Mouse (Mus musculus) heart, embryonic 12.5 days (tissue): Measurements from ENCODE around the gene Pum1. TPM values are rescaled to one million over a fixed set of nuclear protein-coding genes. Genes with fewer than 3 reads are reported as not detected.
"Not testable (repeated sequence)": the region's sequence is repeated elsewhere in the genome, so short reads cannot be mapped to it uniquely, and the experiment has no call there.

Experiments
- ATAC-seq: fragments of 200-750 bp; cut with Nextera tagmentation; 2 replicates; pipeline ENCODE4 v1.8.0; 2017; ENCODE audit warnings: moderate TSS enrichment, moderate library complexity; ENCODE audit not compliant: insufficient number of reproducible peaks, low FRiP score
- H3K27ac ChIP-seq: fragments of 300-500 bp; sonication (generic); 2 replicates; pipeline ENCODE4 v1.5.1; 2016; ENCODE audit warnings: mild to moderate bottlenecking, moderate library complexity; ENCODE audit not compliant: poor library complexity, severe bottlenecking
- H3K27me3 ChIP-seq: fragments of 300-500 bp; sonication (generic); replicated peaks from 2 replicates; pipeline ENCODE4 v1.6.1; 2016; ENCODE audit warnings: mild to moderate bottlenecking, moderate library complexity
- H3K36me3 ChIP-seq: fragments of 300-500 bp; sonication (generic); 2 replicates; pipeline ENCODE4 v1.6.1; 2016; ENCODE audit warnings: mild to moderate bottlenecking, moderate library complexity
- H3K4me1 ChIP-seq: fragments of 300-500 bp; sonication (generic); replicated peaks from 2 replicates; pipeline ENCODE4 v1.6.1; 2016; ENCODE audit warnings: mild to moderate bottlenecking
- H3K4me2 ChIP-seq: fragments of 300-500 bp; sonication (generic); 2 replicates; pipeline ENCODE4 v1.6.1; 2016; ENCODE audit warnings: mild to moderate bottlenecking, moderate library complexity
- H3K4me3 ChIP-seq: fragments of 300-500 bp; sonication (generic); 2 replicates; pipeline ENCODE4 v1.5.1; 2016; ENCODE audit warnings: mild to moderate bottlenecking
- H3K9ac ChIP-seq: fragments of 300-500 bp; sonication (generic); 2 replicates; pipeline ENCODE4 v1.6.1; 2016; ENCODE audit warnings: mild to moderate bottlenecking, moderate library complexity
- H3K9me3 ChIP-seq: fragments of 300-500 bp; sonication (generic); replicated peaks from 2 replicates; pipeline ENCODE4 v1.6.1; 2016; ENCODE audit warnings: mild to moderate bottlenecking, moderate library complexity
- WGBS: fragments of 180-500 bp; shearing (Covaris S2); methylation state at CpG from one replicate; pipeline ENCODE4 v1.1.7; 2016; 5-methylcytosine and 5-hydroxymethylcytosine counted together
- polyA plus RNA-seq: library from polyadenylated mRNA; unstranded; fragments of >200 nt; fragmentation: Nextera tagmentation; extraction: Ambion mirVana; gene quantifications from 2 replicates; pipeline ENCODE4 v1.2.1, GENCODE M21; 2016

The Pum1 gene
- polyA plus RNA-seq, 1 experiment from 2014 or later: 68.7 TPM

DNA sequence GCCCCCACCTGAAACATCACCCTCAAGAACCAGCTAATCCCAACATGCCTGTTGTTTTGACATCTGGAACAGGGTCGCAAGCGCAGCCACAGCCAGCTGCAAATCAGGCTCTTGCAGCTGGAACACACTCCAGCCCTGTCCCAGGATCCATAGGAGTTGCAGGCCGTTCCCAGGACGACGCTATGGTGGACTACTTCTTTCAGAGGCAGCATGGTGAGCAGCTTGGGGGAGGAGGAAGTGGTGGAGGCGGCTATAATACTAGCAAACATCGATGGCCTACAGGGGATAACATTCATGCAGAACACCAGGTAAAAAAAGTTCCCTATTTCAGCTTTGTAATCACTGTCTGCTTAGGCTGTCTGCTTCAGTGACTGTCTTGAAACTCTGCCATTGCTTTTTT is 5.9 kb downstream of the Pum1 start:
- Histone ChIP-seq H3K9ac (no peak overlapping the region), H3K9me3 (no peaks in the 10 kb centered on the region), H3K27ac (no peak overlapping the region), H3K27me3 (no peaks in the 10 kb centered on the region), H3K4me1 (peaks cover 44% of the 10 kb centered on the region), H3K4me2 (peak overlapping the region; percentile 27), H3K4me3 (no peak overlapping the region), H3K36me3 (peaks cover 43% of the 10 kb centered on the region)
- 76% methylated on average over 7 of the region's 7 CpGs for WGBS
- ATAC-seq: no peak

DNA sequence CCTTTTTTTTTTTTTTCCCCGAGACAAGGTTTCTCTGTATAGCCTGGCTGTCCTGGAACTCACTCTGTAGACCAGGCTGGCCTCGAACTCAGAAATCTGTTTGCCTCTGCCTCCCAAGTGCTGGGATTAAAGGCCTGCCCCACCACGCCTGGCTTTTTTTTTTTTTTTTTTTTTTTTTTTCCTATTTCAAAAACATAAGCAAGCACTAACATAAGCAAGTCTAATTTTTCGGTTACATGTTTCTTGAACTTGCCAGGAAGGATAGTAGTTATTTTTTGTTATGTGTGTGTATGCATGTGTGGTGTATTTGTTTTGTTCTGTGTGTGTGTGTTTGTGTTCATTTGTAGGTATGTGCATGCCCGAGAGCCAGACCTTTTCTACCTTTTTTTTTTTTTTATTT is 6.9 kb downstream of the Pum1 start:
- peaks cover 49% of the 10 kb centered on the region for H3K36me3 ChIP-seq
- ATAC-seq, H3K27ac ChIP-seq, H3K9me3 ChIP-seq, H3K27me3 ChIP-seq, H3K4me2 ChIP-seq, H3K9ac ChIP-seq, H3K4me3 ChIP-seq: not testable (repeated sequence)
- 80% methylated on average over 5 of the region's 5 CpGs for WGBS
- H3K4me1 ChIP-seq: peaks cover 44% of the 10 kb centered on the region

DNA sequence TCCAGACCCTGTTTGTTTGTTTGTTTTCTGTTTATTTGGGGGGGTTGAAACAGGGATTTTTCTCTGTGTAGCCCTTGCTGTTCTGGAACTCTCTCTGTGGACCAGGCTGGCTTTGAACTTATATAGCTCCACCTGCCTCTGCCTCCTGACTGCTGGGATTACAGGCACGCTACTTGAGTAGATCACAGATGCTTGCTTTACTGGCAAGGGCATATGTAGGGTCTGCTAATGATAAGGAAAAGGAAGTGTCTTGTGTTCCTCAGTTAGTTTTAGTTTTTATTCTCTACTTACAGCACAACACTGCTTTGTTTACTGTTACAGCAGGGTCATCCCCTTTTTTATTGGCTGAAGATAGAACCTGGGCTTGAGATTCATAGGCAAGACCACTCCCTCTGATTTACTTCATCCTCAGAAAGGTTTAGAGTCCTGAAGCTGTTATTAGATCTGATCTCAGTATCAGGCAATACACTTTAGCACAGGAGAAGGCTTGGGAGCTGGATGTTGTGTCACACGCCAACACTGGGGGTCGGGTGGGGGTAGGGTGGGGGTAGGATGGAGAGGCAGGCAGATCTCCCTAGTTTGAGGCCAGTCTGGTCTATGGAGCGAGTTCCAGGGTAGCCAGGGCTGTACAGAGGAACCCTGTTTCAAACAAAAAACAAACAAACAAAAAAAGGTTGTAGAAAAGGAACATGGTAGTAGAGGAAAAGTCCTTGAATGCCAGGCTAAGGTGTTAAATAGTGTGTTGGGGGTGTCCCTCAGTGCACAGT is 8.1 kb downstream of the Pum1 start:
- Histone ChIP-seq H3K4me1 (peaks cover 34% of the 10 kb centered on the region), H3K27me3 (no peaks in the 10 kb centered on the region), H3K27ac (no peak overlapping the region), H3K9ac (no peak overlapping the region), H3K4me3 (no peak overlapping the region), H3K4me2 (no peak overlapping the region), H3K36me3 (peaks cover 54% of the 10 kb centered on the region), H3K9me3 (no peaks in the 10 kb centered on the region)
- ATAC-seq: no peak
- WGBS: 83% methylated on average over 4 of the region's 4 CpGs

DNA sequence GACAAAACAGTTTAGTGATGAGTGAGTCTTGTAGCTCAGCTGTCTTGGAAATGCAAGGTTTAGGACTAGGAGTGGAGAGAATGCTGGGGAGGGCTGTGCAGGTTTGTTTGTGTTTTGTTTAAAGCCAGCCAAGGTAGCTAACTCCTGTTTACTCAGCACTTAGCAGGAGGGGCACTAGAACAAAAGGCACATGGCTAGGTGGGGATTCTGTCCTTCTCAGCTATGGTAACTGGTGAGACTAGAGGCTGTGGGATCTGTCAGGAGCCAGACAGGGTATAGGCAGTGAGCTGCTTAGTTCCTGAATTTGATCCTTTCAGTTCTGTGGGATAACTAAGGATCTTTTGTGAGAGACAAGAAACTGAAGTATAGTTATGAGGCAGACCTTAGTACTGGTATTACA is 9.0 kb downstream of the Pum1 start:
- H3K4me2 ChIP-seq: no peak overlapping the region
- ATAC-seq: no peak
- peaks cover 28% of the 10 kb centered on the region for H3K4me1 ChIP-seq
- no peak overlapping the region for H3K4me3 ChIP-seq
- H3K27ac ChIP-seq: no peak overlapping the region
- no peaks in the 10 kb centered on the region for H3K27me3 ChIP-seq
- no peak overlapping the region for H3K9ac ChIP-seq
- H3K36me3 ChIP-seq: peaks cover 55% of the 10 kb centered on the region
- no peaks in the 10 kb centered on the region for H3K9me3 ChIP-seq

DNA sequence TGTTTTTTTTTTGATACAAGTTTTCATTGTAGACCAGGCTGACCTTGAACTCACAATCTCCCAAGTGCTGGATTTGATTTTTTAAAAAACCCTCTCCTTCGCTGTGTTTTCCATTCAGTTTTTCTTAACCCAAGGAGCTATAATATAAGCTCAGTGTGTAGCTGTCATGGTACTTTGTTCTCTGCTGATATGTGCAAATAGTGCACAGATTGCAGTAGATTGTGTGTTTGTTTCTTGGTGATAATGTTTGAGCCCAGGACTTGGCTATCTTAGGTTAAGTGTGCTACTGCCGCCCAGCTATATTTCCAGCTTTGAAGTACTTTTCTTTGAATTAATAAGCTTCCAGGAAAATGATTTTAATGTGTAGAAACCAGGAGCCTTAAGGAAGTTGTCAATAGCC is 13.6 kb downstream of the Pum1 start:
- ATAC-seq: no peak
- Histone ChIP-seq H3K4me3 (no peak overlapping the region), H3K36me3 (peaks cover 72% of the 10 kb centered on the region), H3K9me3 (no peaks in the 10 kb centered on the region), H3K9ac (no peak overlapping the region), H3K27ac (no peak overlapping the region), H3K4me1 (peaks cover 5% of the 10 kb centered on the region; the same call in 1 of the 2 replicates), H3K4me2 (no peak overlapping the region), H3K27me3 (no peaks in the 10 kb centered on the region)
- WGBS: 90% methylated on average over 2 of the region's 2 CpGs

DNA sequence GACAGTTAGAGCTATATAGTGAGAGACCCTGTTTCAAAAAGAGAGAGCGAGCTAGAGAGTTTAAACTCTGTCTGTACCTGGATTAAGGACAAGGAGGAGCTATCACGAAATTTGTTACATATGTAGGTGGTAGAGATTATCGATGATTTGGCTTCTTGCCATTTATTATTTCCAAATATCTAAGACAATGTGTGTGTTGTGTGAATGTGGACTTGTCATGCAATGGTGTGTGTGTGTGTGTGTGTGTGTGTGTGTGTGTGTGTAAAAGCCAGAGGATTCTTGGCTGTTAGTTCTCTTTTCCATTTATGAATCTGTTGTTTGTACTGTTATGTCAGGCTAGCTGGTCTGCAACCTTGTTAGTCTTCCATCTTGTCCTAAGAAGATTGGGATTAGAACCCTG is 15.0 kb downstream of the Pum1 start:
- no peak overlapping the region for H3K4me2 ChIP-seq
- peaks cover 71% of the 10 kb centered on the region for H3K36me3 ChIP-seq
- WGBS: 97% methylated on average over 3 of the region's 3 CpGs
- no peak overlapping the region for H3K27ac ChIP-seq
- no peaks in the 10 kb centered on the region for H3K4me1 ChIP-seq
- H3K4me3 ChIP-seq: no peak overlapping the region
- no peaks in the 10 kb centered on the region for H3K9me3 ChIP-seq
- no peaks in the 10 kb centered on the region for H3K27me3 ChIP-seq
- no peak overlapping the region for H3K9ac ChIP-seq
- ATAC-seq: no peak

DNA sequence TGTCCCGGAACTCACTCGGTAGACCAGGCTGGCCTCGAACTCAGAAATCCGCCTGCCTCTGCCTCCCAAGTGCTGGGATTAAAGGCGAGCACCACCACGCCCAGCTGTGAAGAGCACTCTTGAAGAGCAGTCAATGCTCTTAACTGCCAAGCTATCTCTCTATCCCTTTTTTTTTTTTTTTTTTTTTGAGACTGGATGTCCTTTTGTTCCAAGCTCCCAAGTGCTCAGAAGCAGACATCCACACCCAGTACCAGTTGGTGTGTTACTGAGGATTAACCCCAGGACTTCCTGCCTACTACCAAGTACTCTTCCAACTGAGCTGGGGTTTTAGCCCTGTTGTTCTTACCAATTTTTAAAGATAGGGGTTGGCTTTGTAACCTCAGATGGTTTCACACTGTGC is 17.6 kb downstream of the Pum1 start:
- Histone ChIP-seq H3K4me1 (0 out of 2 replicates have a peak, but pooled peaks cover 3% of the 10 kb centered on the region), H3K27me3 (no peaks in the 10 kb centered on the region), H3K9me3 (no peaks in the 10 kb centered on the region), H3K27ac (no peak overlapping the region), H3K4me2 (no peak overlapping the region), H3K9ac (no peak overlapping the region), H3K4me3 (no peak overlapping the region), H3K36me3 (peaks cover 61% of the 10 kb centered on the region)
- ATAC-seq: no peak
- WGBS: 93% methylated on average over 6 of the region's 6 CpGs

DNA sequence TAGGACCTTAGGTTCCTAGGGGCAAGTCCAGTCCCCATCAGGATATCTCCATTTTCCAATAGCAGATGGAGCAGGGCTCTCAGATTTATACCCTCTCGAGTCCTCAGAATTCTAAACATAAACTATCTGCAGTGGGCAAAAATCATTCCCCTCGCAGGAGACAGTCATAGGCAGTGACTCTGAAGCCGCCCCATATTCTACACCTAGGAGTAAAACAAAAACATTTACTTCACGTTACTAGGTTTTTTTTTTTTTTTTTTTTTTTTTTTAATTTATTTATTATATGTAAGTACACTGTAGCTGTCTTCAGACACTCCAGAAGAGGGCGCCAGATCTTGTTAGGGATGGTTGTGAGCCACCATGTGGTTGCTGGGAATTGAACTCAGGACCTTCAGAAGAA is 19.9 kb downstream of the Pum1 start:
- WGBS: 88% methylated on average over 5 of the region's 5 CpGs
- not testable (repeated sequence) for H3K4me3 ChIP-seq, ATAC-seq, H3K4me1 ChIP-seq, H3K9me3 ChIP-seq, H3K27ac ChIP-seq, H3K9ac ChIP-seq, H3K27me3 ChIP-seq, H3K4me2 ChIP-seq
- H3K36me3 ChIP-seq: peaks cover 54% of the 10 kb centered on the region

DNA sequence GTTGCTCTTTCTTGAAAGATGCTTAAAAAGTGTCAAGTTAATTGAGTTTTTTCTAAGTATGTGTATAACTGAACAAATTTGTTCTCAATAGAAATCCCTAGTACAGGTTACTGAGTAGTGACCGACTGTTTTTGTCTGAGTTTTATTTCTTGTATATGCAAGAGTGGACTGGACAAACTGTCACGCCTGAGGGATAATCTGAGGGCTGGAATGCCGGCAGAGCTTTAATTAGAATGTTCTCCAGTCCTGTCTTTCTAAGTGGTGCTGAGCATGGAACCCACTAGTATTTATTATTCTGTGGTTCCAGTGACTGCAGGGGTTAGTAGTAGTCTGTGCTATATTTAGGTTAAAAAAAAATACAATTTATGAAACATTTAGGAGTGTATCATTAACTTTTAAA is 30.8 kb downstream of the Pum1 start:
- H3K27ac ChIP-seq: peak overlapping the region; percentile 57; the same call in 1 of the 2 replicates
- peaks cover 25% of the 10 kb centered on the region for H3K36me3 ChIP-seq
- no peak overlapping the region for H3K4me2 ChIP-seq

DNA sequence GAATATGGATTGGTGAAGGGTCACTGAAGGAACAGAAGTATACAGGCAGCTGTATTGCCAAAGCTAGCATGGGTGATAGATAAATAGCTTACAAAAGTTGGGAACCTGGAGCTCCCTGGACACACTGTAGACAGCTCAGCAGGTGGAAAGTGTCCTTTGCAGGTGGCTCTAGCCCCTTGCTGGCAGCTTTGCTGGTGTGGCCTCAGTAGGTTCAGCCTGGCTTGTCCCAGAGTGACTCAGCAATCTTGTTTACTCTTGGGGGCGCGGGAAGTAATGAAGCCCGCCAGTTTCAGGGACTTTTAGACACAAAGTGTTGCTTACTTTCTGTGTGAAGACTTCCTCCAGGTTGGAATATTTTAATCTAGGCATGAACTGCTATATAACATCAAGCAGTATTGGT is 31.9 kb downstream of the Pum1 start:
- ATAC-seq: peak; percentile 80
- H3K9me3 ChIP-seq: no peaks in the 10 kb centered on the region
- 92% methylated on average over 3 of the region's 3 CpGs for WGBS
- peaks cover 27% of the 10 kb centered on the region for H3K4me1 ChIP-seq
- H3K9ac ChIP-seq: no peak overlapping the region
- H3K27ac ChIP-seq: no peak overlapping the region
- no peaks in the 10 kb centered on the region for H3K27me3 ChIP-seq
- no peak overlapping the region for H3K4me2 ChIP-seq
- H3K4me3 ChIP-seq: no peak overlapping the region
- peaks cover 25% of the 10 kb centered on the region for H3K36me3 ChIP-seq

More for the DNA sequence above, 30.8 kb downstream of the Pum1 start:
- Histone ChIP-seq H3K9ac (no peak overlapping the region), H3K27me3 (no peaks in the 10 kb centered on the region), H3K4me1 (peaks cover 24% of the 10 kb centered on the region), H3K9me3 (no peaks in the 10 kb centered on the region), H3K4me3 (no peak overlapping the region)
- WGBS: 55% methylated on average over 3 of the region's 3 CpGs
- ATAC-seq: no peak

DNA sequence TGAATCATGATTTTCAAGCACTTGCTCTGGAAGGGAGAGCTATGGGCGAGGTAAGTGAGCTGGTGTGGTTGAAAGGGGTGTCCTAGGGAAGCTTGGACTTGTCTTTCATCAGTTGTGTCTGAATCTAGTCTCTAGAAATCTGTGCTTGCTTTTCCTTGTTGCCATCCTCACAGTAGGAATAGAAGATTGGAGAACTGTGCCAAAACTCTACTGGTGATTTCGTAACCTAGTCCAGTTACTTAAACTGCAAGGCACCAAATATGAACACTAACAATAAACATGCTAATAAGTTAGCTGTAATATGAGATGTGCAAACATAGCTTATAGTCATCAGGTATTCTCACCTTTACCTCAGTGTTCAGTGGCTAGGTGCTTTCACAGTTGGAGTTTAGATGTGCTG is 37.9 kb downstream of the Pum1 start:
- H3K4me3 ChIP-seq: no peak overlapping the region
- no peaks in the 10 kb centered on the region for H3K27me3 ChIP-seq
- no peaks in the 10 kb centered on the region for H3K9me3 ChIP-seq
- 86% methylated on average over 2 of the region's 2 CpGs for WGBS
- no peak overlapping the region for H3K4me2 ChIP-seq
- no peak for ATAC-seq
- H3K36me3 ChIP-seq: peaks cover 36% of the 10 kb centered on the region
- H3K4me1 ChIP-seq: peaks cover 33% of the 10 kb centered on the region
- no peak overlapping the region for H3K27ac ChIP-seq
- H3K9ac ChIP-seq: no peak overlapping the region
